Mouse (Mus musculus): ENCODE measurements around the gene Mdm4.
A peak's percentile ranks its signal among the peaks of the same experiment; 100 is the strongest.
"Not testable (repeated sequence)": the region's sequence is repeated elsewhere in the genome, so short reads cannot be mapped to it uniquely, and the experiment has no call there.

Gene Mdm4

DNA sequence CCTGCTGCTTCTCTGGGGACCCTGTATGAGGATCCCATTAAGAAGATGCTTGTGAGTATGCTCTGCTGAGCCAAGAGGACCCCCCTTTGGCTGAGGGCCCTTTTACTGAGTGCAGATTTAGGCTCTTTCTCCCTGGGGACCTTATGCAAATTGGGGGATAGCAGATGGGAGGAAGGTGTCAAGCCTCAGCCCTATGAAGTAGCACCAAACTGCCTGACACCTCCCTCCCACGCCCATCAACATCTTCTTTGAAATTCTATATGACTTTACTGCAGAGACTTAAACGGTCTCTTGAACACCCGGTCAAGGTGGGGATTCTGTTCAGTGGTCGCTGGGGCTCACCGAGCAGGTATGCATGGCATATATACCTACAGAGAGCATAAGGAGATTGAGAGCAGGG, 22.7 kb upstream of the Mdm4 start:
- DNase-seq (ENCODE audit: low spot score in 2 of 2): no peak

DNA sequence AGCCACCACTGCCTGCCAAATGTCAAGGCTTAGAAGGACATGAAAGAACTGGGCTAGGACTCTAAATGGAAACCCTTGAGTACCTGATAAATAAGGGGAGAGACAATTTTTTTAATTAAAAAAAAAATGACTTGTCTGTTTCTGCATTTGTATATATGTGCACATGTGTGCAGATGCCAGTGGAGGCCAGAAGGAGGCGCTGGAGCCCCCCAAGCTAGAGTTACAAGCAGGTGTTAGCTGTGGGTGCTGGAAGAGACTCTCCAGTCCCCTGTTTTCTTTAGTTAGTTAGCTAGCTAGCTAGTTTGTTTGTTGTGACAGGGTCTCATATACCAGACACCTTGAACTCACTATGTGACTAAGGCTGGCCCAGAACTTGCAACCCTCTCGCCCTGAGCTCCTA, 21.5 kb upstream of the Mdm4 start:
- DNase-seq (ENCODE audit: low spot score in 2 of 2): no peak

DNA sequence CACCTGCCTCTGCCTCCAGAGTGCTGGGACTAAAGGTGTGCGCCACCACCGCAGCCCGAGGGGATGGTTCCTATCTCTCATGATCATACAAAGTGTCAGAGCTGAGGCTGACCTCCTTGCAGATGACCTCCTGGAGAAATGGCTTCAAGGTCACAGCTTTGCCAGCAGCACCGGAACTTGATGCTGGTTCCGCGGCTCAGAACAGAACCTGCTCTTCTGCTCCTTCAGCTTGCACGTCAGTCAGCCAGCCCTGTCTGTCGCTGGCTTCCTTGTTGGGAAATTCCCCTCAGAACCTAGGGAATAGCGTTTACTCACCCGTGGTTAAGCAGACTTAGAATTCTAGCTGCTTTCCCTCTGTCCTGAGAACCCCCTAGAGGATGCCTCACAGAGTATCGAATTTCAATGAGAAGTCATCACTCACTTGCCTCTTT, 19.7 kb upstream of the Mdm4 start:
- no peak for DNase-seq (ENCODE audit: low spot score in 2 of 2)

DNA sequence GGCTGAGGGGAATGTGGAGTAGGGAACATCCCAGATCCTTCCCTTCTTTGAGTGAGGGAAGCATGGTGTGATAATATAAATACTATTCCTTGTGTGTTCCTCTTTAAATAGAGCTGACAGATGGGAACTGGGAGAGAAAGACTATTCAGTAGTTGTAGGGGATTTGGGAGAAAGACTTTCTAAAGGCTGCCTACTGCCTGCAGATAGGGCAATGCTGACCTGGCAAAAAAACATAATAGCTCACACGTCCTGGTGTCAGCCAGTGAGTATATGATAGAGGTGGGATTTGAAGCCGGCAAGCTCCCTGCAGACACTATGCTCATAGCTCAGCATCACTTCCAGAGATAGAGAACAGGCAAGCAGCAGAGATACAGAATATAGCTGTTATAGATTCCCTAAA, 18.3 kb upstream of the Mdm4 start:
- no peak for DNase-seq (ENCODE audit: low spot score in 2 of 2)

DNA sequence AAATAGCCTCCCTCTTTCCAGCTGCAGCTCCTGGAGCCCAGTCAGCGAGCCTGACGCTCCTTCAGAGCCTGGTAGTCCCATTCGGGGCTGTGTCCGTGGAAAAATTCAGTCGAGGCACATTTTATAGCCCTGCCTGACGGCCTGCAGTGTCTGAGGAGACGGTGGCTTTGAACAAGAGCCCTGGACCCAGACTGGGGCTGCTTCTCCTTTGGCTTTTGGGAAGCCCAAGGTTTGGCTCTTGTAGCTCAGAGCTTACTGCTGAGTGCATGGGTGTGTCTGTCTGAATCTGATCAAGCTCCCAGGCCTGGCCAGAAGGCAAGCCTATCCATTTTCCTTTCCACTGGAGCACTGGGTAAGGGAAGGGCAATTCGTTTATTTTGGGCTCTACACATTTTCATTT, 17.2 kb upstream of the Mdm4 start:
- no peak for DNase-seq (ENCODE audit: low spot score in 2 of 2)

DNA sequence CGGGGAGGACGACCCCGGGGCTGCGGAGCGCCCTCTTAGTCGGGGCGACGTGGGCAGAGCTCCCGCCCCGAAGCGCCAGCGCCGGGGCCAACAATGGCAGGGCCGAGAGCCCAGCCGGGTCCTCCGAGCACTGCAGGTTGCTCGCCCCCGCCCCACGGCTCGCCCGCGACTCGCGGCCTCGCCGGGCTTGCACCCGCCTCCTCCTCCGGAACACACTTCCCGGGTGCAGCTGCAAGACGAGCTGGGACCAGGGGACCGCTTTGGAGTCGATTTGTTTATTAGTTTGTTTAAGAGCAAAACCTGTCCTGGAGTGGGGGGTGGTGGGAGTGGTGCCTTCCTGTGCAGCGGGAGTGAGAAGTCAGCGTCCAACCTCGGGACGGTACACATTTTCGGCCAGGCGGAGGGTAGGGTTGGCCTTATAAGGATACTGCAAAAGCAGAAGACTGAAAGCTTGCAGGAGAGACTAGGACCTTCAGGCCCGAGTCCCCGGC, 16.1 kb upstream of the Mdm4 start:
- no peak for DNase-seq (ENCODE audit: low spot score in 2 of 2)

DNA sequence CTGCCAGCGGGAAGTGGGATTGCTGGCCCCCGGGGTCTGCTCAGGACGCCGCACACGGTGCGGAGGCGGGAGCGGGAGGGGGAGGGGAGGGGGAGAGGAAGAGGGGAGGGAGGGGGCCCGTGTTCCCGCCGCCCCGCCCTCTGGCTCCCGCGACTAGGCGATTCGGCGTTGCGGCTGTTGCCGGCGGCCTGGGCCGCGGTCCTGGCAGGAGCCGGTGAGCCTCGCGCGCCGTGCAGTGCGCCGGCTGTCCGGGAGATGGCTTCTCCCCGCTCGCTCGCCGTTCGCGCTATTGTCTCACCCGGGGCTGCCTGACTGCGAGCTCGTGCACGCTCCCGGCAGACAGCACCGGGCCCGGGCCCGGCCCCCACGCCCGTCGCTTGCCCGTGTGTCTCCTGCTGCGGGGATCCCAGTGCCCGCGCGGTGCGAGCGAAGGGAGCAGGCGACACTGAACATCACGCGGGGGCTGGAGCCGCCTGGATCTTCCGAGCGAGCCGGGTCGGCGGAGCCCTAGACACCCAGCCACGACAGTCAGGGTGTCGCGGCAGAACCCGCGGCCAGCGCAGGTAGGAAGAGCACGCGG, 15.6 kb upstream of the Mdm4 start:
- DNase-seq (ENCODE audit: low spot score in 2 of 2): peak; percentile 62 to 63

DNA sequence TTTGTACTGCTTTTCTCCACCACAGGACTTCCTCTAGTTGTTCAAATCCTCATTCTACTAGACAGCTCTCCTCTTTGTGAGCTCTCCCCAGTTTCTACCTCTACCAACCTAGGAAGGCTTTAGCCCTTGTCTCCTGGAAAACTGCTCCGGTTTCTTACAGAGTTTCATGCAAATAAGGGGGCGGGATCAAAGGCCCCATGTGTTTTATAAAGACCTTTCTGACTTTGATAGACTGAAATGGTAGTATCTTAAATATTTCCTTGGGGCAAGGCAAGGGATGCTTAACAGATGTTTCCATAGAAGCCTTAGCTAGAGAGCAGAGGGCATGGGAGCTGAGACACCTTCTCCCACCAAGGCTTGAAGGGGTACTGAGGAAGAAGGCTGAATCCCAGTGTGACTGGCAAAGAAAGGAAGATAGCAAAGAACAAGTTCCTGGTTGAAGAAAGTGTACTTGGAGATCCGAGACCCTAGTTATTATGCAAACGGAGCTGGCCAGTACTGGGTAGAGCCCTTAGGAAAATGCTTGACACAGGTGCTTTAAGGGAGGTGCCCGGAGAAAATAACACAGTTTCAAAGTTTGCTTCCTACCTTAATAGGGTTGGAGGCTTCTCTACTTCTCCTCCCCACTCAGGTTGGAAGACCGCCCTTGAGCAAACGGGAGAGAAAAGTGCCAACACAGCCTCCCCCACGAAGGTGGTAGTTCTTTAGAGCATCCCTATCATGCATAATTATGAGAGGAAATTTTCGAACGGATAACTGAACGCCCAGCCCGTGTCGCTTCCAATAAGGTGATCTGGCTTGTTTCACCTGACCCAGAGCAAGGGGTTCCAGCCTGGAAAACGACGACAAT, 14.9 kb upstream of the Mdm4 start, which contains the start of gene Pik3c2b:
Gene Pik3c2b, plus strand, starts transcription at position 657 of the 850 bp plus-strand sequence.
- peak; percentile 35 to 39 for DNase-seq (ENCODE audit: low spot score in 2 of 2)

DNA sequence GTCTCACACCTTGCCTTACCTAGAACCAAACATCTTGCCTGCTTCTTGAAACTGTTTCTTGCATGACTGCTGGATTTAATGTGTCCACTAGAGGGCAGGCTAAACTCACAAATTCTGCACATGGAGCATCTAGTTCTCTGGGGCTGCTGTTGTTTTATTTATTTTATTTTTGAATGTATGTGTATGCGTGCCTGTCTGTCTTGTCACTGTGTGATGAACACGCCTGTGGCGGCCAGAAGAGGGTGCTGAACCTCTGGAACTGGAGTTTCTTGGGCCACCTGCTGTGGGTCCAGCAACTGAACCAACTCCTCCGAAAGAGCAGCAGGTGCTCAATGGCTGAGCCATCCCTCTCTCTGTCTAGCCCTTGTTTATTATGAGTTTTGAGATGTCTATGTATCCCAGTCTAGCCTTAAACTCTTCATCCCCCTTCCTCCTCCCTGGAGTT, 9.2 kb upstream of the Mdm4 start:
- peak; percentile 64 to 71 for DNase-seq (ENCODE audit: low spot score in 2 of 2)

DNA sequence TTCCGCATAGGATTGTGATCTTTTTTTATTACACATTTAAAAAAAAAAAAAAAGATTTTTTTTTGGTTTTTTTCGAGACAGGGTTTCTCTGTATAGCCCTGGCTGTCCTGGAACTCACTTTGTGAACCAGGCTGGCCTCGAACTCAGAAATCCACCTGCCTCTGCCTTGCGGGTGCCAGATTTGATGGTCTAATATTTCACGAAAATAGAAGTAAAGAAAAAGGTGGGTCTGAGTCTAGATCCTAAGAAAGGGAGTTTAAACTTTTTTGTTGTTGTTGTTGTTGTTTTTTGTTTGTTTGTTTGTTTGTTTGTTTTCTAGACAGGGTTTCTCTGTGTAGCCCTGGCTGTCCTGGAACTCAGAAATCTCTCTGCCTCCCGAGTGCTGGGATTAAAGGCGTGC, 4.3 kb upstream of the Mdm4 start:
- DNase-seq (ENCODE audit: low spot score in 2 of 2): not testable (repeated sequence)

DNA sequence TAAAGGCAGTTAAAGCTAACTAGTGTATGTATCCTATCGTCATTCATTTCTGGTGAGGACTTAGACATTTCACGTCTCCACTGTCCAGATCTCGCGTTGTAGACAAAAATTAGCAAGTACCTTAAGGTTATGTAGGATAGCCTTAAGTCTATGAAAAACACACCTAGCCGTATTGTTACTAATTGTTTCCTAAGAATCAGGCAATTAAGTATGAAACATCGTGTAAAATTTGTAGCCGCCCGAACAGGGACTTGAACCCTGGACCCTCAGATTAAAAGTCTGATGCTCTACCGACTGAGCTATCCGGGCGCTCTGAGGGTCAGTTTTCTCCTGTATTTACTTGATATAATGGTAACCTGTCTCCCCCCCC, 3.7 kb upstream of the Mdm4 start:
- peak; percentile 58 to 74 for DNase-seq (ENCODE audit: low spot score in 2 of 2)

DNA sequence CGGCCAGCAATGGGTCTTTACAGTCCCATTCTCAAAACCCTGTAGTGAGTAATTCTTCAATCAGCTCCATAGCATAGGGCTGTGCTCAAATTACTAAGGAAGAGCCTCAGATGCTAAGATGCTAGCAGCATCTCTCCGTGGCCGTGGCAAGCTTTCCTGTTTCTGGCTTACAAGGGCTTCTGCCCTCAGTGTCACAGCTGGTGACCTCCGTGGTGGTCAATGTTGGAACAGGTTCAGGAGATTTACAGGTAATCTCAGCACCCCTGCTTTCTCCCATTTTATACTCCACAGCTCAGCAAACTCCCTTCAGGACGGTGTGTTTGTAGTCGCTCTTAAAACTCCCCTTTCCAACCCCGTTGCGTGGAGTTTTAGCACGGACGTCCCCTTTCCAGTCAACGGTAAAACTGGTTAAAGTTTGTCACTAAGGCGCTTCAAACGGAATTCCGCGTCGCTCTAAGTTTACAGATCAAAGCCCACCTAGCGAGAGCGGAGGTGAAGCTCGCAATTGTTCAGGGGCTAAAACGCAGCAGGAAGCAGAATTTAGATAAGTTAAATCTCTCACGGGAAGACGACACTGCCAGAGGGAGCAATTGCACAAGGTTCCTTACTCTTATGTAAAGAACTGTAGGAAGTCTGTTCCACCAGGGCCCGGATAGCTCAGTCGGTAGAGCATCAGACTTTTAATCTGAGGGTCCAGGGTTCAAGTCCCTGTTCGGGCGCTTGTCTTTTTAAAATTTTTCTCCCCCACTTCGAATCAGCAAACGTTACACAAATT, 3.1 kb upstream of the Mdm4 start:
- DNase-seq (ENCODE audit: low spot score in 2 of 2): peak; percentile 82 to 83

DNA sequence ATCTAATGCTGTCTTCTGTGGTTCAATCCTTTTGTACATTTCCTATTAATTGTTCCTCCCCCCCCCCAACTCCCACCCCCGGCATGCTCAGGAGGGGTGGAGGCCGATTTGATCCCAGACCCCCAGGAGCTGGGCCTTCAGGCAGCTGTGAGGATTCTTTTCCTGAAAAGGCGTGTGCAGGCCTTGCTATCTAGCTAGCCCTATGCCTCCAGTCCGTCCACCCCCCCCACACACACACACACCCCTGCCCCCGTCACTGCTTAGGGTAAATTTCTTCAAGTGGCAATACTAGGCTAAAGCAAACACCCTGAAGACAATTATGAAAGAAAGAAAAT, 2.6 kb upstream of the Mdm4 start:
- no peak for DNase-seq (ENCODE audit: low spot score in 2 of 2)

DNA sequence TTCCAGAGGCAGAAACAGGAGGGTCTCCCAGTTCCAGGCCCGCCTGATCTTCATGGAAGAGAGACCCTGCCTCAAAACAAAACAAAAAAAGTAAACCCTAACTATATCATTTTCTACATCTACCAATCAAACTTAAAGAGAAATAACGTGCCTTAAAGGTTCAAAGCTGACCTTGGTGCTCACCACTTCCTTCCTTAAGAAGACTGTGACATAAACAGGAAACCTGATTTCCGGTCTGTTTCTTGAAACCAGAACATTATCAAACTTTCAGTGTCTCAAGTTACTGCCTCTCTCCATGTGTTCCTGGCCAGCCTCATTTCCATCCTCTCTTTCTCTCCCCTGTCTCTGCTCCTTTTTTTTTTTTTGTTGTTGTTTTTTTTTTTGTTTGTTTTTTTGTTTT, 617 bp downstream of the Mdm4 start:
- DNase-seq (ENCODE audit: low spot score in 2 of 2): no peak

DNA sequence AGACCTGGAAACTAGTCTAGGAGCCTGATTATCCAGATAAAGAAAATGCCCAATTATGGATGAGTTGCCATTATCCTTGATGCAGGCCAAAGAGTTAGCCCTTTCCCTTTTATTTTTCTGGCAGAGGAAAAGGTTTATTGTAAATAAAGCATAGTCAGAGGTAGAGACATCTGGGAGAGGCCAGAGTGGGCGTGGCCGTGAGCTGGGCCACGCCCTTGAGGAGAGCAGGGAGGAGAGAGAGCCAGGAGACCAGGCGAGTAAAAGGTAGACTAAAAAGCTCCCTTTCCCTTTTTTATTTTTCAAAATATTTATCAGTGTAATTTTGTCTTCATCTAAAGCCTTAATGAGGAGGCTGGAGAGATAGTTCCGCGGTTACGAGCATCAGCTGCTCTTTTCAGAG, 2.4 kb downstream of the Mdm4 start:
- DNase-seq (ENCODE audit: low spot score in 2 of 2): no peak

DNA sequence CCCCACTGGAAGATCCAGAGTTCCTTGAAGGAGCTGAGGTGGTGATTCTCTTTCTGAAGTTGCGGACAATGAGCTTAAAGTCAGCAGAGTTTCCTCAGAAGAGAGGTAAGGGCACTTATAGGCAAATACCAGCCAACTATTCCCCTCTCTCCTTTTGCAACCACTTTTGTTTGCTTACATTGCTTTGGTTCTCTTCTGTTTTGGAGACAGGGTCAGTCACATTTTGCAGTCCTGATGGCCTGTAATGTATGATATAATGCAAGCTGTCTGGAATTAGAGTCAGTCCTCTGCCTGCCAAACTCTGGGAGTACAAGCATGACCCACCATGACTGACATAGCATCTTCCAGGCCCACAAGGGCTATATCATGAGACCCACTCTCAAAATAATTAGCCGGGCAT, 3.2 kb downstream of the Mdm4 start:
- DNase-seq (ENCODE audit: low spot score in 2 of 2): no peak

DNA sequence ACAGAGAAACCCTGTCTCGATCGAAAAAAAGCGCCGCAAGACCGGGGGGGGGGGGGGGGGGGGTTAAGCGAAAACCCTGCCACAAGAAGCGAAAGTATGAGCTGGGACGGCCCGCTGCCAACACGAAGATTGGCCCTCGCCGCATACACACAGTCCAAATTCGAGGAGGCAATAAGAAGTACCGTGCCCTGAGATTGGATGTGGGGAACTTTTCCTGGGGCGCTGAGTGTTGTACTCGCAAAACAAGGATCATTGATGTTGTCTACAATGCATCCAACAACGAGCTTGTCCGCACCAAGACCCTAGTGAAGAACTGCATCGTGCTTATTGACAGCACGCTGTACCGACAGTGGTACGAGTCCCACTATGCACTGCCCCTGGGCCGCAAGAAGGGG, 4.6 kb downstream of the Mdm4 start:
- DNase-seq (ENCODE audit: low spot score in 2 of 2): not testable (repeated sequence)

DNA sequence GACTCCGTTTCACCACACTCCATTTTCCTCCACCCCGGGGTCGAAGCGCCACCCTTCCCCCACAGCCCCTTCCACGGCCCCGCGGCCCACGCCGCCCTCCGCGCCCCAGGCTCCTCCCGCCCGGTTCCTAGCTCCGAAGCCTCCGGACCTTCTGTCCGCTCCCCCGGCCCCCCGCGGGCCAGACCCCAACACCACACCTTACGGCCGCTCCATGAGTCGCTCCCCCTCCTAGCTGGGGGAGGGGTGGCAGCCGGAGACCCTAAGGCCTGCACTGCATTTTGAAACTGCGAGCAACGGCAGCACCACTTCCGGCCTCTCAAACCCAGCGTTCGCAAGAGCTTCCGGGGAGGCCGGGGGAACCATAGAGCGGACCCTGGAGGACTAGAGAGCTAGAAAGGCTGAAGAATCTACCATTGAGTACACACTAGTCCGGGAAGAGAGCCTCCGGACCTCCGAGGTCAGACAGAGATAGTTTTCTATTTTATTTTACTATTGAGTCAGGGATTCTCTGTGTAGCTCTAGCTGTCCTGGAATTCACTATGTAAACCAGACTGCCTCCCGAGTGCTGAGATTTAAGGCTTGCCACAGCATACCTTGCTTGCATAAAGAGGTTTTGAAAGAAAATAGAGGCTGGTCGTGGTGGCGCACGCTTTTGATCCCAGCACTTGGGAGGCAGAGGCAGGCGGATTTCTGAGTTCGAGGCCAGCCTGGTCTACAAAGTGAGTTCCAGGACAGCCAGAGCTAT, 5.1 kb downstream of the Mdm4 start:
- DNase-seq (ENCODE audit: low spot score in 2 of 2): peak; percentile 88 to 89

DNA sequence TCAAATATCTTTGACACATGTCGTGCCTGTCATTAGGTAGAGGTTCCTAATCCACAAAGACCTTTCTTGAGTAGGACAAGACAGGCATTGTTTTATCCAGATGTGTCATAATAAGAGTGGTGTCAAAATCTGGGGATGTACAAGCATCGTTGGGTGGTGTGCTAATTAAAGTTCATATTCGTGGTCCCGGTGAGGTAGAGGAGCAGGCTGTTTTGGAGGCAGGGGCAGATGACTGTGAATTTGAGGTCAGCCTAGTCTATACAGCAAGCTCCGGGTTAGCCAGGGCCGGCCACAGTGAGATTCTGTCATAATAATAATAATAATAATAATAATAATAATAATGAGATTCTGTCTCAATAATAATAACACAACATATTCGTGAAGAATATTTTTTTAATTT, 5.9 kb downstream of the Mdm4 start:
- DNase-seq (ENCODE audit: low spot score in 2 of 2): no peak

DNA sequence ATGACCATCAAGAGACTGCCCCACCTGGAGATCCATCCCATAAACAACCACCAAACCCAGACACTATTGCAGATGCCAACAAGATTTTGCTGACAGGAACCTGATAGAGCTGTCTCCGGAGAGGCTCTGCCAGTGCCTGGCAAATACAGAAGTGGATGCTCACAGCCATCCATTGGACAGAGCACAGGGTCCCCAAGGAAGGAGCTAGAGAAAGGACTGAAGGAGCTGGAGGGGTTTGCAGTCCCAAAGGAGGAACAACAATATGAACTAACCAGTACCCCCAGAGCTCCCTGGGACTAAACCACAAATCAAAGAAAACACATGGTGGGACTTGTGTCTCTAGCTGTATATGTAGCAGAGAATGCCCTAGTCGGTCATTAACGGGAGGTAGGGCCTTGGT, 6.6 kb downstream of the Mdm4 start:
- not testable (repeated sequence) for DNase-seq (ENCODE audit: low spot score in 2 of 2)

DNA sequence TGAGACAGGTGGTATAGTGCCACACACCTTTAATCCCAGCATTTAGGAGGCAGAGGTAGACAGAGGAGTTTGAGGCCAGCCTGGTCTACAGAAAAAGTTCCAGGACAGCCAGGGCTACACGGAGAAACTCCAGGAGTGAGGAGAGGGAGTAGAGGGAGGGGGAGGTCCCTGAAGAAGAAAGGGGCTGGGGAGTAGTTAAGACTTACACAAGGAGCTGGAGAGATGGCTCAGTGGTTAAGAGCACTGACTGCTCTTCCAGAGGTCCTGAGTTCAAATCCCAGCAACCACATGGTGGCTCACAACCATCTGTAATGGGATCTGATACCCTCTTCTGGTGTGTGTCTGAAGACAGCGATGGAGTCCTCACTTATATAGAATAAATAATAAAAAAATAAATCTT, 8.4 kb downstream of the Mdm4 start:
- DNase-seq (ENCODE audit: low spot score in 2 of 2): not testable (repeated sequence)

DNA sequence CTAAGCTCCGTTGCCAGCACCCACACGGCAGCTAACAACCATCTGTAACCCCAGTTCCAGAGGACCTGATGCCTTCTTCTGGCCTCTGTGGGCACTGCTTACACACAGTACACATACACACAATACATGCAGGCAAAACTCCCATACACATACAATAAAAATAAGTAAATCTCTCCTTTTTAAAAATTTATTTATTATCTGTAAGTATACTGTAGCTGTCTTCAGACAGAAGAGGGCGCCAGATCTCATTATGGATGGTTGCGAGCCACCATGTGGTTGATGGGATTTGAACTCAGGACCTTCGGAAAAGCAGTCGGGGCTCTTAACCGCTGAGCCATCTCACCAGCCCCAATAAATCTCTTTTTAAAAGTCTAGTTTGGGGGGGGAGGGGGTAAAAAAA, 9.0 kb downstream of the Mdm4 start:
- DNase-seq (ENCODE audit: low spot score in 2 of 2): no peak

Data from right cerebral cortex, adult 2 months (tissue).